Mouse (Mus musculus) 3T3-L1 (cell line): Measurements from ENCODE around the gene Gm10912.
"Not testable (repeated sequence)": the region's sequence is repeated elsewhere in the genome, so short reads cannot be mapped to it uniquely, and the experiment has no call there.

ENCODE experiments used
- DNase-seq: peaks from one replicate; pipeline ENCODE4 v3.0.0-alpha.2; 2015; ENCODE audit warnings: low read depth, low spot score

The Gm10912 gene

GRCm38 (mm10) chr2:104068450-104068849 is 2.8 kb downstream of the Gm10912 start, which contains the start of gene Gm10799:
Gene Gm10799, minus strand, starts transcription at chr2:104068550.
- DNase-seq: not testable (repeated sequence)

DNA sequence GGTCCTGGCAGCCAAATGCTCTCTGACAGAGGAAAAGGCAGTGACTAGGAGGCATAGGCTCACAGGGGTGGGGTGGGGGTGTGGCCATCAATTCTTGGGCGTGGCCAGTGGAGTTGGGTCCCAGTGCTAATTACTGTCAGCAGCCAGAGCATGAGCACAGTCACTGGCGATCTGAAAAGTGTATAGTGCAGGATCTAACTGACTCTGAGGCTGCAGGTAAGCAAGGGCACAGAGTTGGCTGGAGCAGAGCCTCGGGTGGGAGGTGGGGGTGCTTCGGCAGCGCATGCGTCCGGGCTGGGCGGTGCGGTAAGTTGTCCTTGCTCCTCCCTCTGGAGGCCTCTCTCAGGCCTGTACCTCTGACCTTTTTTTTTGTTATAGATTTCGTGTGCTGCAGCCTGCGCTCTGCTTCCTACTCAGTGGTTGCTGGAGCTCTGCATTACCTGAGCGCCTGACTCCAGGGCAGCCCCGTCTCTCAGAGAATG is 4.1 kb downstream of the Gm10912 start, which contains the start of gene Cd59b:
Gene Cd59b (plus strand): TSS at position 146 of the 482 bp plus-strand sequence.
- peak; percentile 20 for DNase-seq

- DNase-seq: not testable (repeated sequence)
Observed at GRCm38 (mm10) chr2:104078285-104078684, 12.7 kb downstream of the Gm10912 start.

DNA sequence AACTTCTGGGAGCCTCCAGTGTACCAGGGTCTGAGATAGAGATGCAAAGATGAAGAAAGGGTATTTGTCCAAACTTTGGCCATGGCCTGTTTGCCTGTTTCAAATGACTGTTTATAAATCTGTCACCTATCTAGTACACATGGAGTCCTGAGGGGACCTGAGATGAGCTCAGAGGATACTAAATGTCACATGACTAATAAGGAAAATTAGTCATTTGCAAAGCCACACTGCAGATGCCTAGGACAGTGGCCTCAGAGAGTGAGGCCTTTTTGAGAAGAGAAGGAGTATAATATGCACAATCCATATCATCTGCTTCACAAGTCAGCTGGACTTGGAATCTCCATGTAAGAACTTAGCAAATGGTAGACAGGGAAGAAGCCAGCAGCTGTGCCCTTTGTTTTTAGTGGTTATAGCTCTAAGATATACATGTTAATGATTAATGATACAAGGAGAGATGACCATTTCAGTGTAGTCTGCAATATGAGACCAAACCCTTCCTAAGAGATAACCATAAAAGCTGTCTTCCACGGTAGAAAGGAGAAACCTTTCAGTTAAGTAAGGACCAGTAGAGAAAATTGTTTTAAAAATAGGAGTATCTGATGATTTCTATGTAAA is 15.9 kb downstream of the Gm10912 start:
- not testable (repeated sequence) for DNase-seq

- DNase-seq: no peak
Observed at GRCm38 (mm10) chr2:104082474-104082873, 16.8 kb downstream of the Gm10912 start.

GRCm38 (mm10) chr2:104084027-104084426 is 18.4 kb downstream of the Gm10912 start:
- not testable (repeated sequence) for DNase-seq

GRCm38 (mm10) chr2:104087562-104087961 is 21.9 kb downstream of the Gm10912 start:
- not testable (repeated sequence) for DNase-seq

GRCm38 (mm10) chr2:104093305-104093704 is 27.7 kb downstream of the Gm10912 start:
- DNase-seq: no peak

GRCm38 (mm10) chr2:104095741-104096213 is 30.2 kb downstream of the Gm10912 start, which contains the start of gene Cd59a:
Gene Cd59a, plus strand, starts transcription at chr2:104095801.
- peak; percentile 97 for DNase-seq

DNA sequence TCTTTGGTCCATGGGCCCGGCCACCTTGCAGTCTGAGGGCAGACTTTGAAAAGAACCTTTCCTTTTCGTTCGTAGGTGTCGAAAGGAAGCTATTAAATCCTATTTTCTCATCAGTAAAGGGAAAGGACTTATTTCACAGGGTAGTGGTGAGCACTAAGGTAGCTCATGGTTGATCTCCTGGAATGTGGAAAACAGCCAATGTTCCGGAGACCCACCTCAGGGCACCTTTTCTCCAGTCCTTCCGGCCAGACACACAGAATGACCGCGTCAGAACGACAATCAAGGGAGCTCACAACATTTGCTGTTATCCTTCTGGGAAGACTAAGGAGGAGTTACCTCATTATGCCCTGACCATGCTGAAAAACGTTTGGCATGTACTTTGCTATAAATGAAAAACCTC is 30.6 kb downstream of the Gm10912 start:
- DNase-seq: no peak

DNA sequence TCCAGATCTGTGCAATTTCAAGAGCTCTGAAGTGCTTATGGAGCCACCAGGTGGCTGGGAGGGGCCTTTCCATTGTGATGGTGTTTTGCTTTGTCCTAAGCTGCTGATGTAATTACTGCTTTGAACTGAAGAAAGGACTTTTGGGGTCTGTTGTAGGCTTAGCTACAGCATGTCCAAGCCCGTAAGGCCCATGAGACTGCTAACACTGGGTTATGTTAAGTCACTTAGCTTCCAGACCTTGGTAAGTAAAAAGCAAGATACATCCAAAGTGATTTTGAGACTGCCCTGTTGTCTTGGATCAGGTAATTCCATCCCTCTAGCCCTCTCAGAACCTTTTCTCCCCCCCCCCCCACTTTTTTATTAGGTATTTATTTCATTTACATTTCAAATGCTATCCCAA is 31.2 kb downstream of the Gm10912 start:
- not testable (repeated sequence) for DNase-seq

- DNase-seq: not testable (repeated sequence)
Observed at GRCm38 (mm10) chr2:104097396-104097795, 31.8 kb downstream of the Gm10912 start.

DNA sequence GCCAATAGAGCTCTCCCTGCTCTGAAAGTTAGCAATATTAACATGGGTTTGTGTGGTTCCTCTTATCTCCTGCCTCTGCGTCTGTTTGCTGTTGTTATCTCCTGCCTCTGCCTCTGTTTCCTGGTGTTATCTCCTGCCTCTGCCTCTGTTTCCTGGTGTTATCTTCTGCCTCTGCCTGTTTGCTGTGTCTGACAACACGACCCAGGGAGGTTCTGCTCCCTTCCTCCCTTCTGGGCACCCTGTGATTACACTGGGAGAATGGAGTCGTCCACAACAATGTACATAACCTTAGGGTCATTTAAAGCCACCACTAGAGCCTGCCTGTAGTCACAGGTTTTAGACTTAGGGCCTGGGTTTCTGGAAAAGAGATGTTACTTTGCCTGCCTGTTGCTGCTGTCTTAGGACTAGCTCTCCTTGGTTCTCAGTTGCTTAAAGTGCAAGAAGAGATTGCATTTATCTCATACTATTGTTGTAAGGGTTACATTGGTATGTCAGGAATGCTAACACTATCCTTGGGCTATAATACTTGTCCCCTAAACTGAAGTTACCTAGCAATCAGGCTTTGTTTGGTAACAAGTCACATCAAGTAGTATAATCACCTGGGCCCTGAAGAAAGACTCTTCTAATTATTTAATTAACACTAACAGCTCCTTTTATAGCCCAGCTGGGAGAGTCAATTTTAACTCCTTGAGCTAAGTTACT is 33.1 kb downstream of the Gm10912 start:
- DNase-seq: peak; percentile 40

DNA sequence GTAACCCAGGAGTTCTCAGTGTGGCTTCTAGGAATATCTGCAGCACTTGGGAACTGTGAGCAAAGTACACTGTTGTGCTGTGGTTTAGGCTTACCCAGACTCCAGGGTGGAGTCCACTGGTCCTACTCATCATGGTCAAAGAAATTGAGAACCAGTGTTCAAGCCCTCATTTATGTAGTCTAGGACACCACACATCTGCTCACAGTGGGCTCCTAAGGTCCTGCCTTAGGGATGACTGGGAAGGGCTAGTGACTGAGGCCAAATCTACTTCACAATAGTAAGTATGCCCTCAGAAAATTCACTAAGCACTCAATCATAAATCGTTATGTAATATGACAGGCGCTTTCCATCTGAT is 33.6 kb downstream of the Gm10912 start:
- DNase-seq: no peak

- no peak for DNase-seq
Observed at GRCm38 (mm10) chr2:104099946-104100345, 34.3 kb downstream of the Gm10912 start.

DNA sequence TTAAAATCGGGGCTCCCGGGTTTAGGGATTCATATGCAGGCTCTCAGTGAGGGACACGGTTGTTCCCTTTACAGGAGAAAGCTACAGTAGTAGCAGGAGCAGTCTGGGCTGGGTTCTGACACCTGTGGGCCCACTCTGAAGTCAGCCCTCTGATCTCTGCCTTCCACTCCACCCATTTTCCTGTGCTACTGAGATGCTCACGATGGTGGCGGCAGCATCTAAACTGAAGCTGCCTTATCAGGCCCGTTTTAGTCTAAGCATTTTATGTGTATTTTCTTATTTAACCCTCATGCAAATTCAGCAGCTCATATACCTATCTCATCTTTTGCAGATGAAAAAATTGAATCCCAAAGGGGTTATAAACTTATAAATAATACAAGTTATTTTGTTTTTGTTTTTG is 39.2 kb downstream of the Gm10912 start:
- no peak for DNase-seq

GRCm38 (mm10) chr2:104109021-104109420 is 43.4 kb downstream of the Gm10912 start:
- DNase-seq: not testable (repeated sequence)

GRCm38 (mm10) chr2:104109528-104109927 is 43.9 kb downstream of the Gm10912 start:
- DNase-seq: no peak

- DNase-seq: no peak
Observed at GRCm38 (mm10) chr2:104110031-104110430, 44.4 kb downstream of the Gm10912 start.

GRCm38 (mm10) chr2:104111170-104111797 is 45.7 kb downstream of the Gm10912 start:
- not testable (repeated sequence) for DNase-seq

- DNase-seq: not testable (repeated sequence)
Observed at GRCm38 (mm10) chr2:104113563-104113962, 47.9 kb downstream of the Gm10912 start.

DNA sequence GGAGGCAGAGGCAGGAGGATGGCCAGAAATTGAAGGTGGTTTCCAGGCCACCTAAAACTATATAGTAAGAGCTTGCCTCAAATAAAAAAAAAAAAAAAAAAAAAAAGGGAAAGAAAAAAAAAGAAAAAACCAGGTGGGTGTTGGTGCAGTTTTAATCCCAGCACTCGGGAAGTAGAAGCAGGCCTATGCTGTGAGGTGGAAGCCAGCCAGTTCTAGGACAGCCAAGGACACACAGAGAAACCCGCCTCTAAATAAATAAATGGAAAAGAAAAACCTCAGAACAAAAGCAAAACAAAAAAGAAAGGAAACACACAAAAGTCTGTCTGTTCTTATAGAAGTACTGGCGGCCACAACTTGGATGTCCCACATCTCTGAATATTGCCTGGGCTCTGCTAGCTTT is 49.3 kb downstream of the Gm10912 start:
- no peak for DNase-seq
